Mouse (Mus musculus) spleen, adult 2 months (tissue): ENCODE data around the gene Sp6. TPM values are rescaled to one million over a fixed set of nuclear protein-coding genes. Genes with fewer than 3 reads are reported as not detected.

Source experiments
- DNase-seq, 2 experiments: peaks; one replicate each; pipeline versions ENCODE4 v3.0.0 to v3.0.0-alpha.2; 2012 to 2021; ENCODE audit warnings: low spot score in 2 of 2, low read depth in 1 of 2
- H3K27ac ChIP-seq: fragments of 200-500 bp; 2 replicates; pipeline ENCODE4 v1.5.1; 2012; ENCODE audit warnings: low read length, inconsistent platforms; ENCODE audit not compliant: insufficient read depth
- H3K27me3 ChIP-seq: fragments of 200-500 bp; 2 replicates; pipeline ENCODE4 v1.6.1; 2012; ENCODE audit warnings: mild to moderate bottlenecking, moderate library complexity, low read length, inconsistent platforms; ENCODE audit not compliant: control insufficient read depth, insufficient read depth
- H3K36me3 ChIP-seq: fragments of 200-500 bp; 2 replicates; pipeline ENCODE4 v1.6.1; 2012; ENCODE audit warnings: mild to moderate bottlenecking, low read length, inconsistent platforms; ENCODE audit not compliant: control insufficient read depth, insufficient read depth
- H3K4me1 ChIP-seq: fragments of 200-500 bp; 2 replicates; pipeline ENCODE4 v1.6.1; 2011; ENCODE audit warnings: inconsistent platforms; ENCODE audit not compliant: control insufficient read depth, insufficient read depth, insufficient read length
- H3K4me3 ChIP-seq: fragments of 200-500 bp; 2 replicates; pipeline ENCODE4 v1.5.1; 2011; ENCODE audit warnings: mild to moderate bottlenecking, inconsistent platforms; ENCODE audit not compliant: insufficient read depth, insufficient read length; ENCODE audit errors: extremely low read depth
- CTCF ChIP-seq: fragments of 200-500 bp; IDR thresholded peaks from 2 replicates; pipeline ENCODE4 v1.5.1; 2011; ENCODE audit warnings: mild to moderate bottlenecking, inconsistent platforms; ENCODE audit not compliant: insufficient read depth, insufficient read length, insufficient replicate concordance; ENCODE audit errors: extremely low read depth
- POLR2A ChIP-seq: fragments of 200-500 bp; IDR thresholded peaks from 2 replicates; pipeline ENCODE4 v1.6.1; 2011; ENCODE audit warnings: low read depth, low read length, inconsistent platforms
- WGBS: fragments of 180-500 bp; shearing (Covaris S2); methylation state at CpG from one replicate; pipeline ENCODE4 v1.1.7; 2018; 5-methylcytosine and 5-hydroxymethylcytosine counted together
- polyA plus RNA-seq: library from polyadenylated mRNA; depleted of rRNA; stranded (reverse); fragments of >200 nt; gene quantifications from 2 replicates; pipeline ENCODE4 v1.2.3, GENCODE M21; 2012

The Sp6 gene
- polyA plus RNA-seq, 1 experiment, result 0.57 TPM

DNA sequence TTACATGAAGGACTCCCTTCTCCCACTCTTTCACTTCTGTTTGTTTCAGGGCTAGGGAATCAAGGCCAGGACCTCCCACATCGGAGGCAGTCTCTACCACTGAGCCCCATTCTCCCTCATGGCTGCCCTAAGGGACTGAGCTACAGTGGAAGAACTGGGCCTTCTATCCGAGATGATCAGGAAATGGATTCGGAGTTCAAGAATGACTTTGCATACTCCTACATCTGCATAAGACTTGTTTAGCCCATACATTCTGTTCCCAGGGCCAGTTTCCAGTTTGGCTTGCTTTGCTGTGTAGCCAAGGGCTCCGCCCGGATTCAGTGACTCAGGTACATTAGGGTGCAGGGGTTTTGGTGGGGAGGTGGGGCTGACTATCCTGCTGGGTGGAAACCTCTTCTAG, 33.2 kb upstream of the Sp6 start:
- WGBS, result 89% methylated on average over 5 of the region's 5 CpGs
- no peak overlapping the region for H3K4me3 ChIP-seq
- no peak for TF ChIP-seq CTCF
- no peak for TF ChIP-seq POLR2A

DNA sequence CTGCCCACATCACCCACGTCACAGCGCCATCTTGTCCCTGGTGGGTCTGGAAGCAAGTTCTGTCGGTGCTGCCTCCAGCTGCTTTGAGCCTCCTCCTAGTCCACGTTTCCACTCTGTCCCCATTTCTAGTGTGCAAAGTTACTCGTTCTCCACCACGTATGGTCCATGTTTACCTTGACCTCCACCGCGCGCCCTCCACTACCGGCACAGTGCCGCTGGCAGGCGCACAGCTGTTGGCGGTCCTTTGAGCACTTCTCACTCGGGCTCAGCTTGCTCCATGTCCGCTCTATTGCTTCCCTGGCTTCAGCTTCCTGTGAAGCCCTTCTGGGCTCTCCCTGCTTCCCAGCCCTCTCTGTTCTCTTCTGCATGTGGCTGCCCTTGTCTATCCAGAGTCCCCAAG, 31.7 kb upstream of the Sp6 start:
- Histone ChIP-seq H3K4me1 (no peaks in the 10 kb centered on the region; the same call in 1 of the 2 replicates), H3K36me3 (no peaks in the 10 kb centered on the region), H3K4me3 (no peak overlapping the region), H3K27me3 (no peaks in the 10 kb centered on the region), H3K27ac (no peak overlapping the region)
- DNase-seq, result no peak
- WGBS, result 91% methylated on average over 15 of the region's 15 CpGs
- TF ChIP-seq CTCF, result no peak
- TF ChIP-seq POLR2A, result no peak

More for the DNA sequence above, 33.2 kb upstream of the Sp6 start:
- DNase-seq, result no peak
- Histone ChIP-seq H3K27ac (no peak overlapping the region), H3K36me3 (no peaks in the 10 kb centered on the region), H3K27me3 (no peaks in the 10 kb centered on the region), H3K4me1 (no peaks in the 10 kb centered on the region; the same call in 1 of the 2 replicates)

GRCm38 (mm10) chr11:96982355-96982754, 30.8 kb upstream of the Sp6 start:
- peak; percentile 73 to 84 for DNase-seq
- Histone ChIP-seq H3K36me3 (no peaks in the 10 kb centered on the region), H3K4me3 (no peak overlapping the region), H3K27ac (no peak overlapping the region), H3K27me3 (no peaks in the 10 kb centered on the region), H3K4me1 (peaks cover 4% of the 10 kb centered on the region; the same call in 1 of the 2 replicates)
- peak; percentile 93 for TF ChIP-seq CTCF
- TF ChIP-seq POLR2A, result no peak
- WGBS, result 3% methylated on average over 7 of the region's 7 CpGs

DNA sequence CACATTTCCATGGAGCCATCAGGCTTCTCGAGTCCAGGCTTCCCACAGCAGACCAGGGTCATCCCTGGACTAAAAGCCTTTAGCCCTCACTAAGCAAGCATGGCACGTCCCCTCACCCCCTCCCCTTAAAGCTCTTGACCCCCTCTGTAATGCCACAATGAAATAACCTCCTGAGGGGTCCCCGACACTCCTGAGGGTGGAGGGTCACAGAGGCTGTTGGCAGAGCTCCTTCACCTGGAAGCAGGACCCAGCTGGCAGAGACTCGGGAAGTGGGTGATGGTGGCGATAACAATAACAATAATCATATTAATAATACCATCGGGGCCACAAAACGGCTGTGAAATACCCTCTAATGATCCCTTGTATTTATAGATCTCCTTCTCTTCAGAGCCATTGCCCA, 30.3 kb upstream of the Sp6 start, which contains the start of gene Sp2:
TSS of gene Sp2 (minus strand) at position 101 of the 400 bp plus-strand sequence.
- Histone ChIP-seq H3K27ac (no peak within 1 kb of the TSS), H3K27me3 (no peaks in the 10 kb centered on the region), H3K4me1 (peaks cover 8% of the 10 kb centered on the region; the same call in 1 of the 2 replicates), H3K36me3 (no peaks in the 10 kb centered on the region), H3K4me3 (no peak within 1 kb of the TSS)
- TF ChIP-seq CTCF (no peak), POLR2A (no peak)
- 81% methylated on average over 7 of the region's 7 CpGs for WGBS
- no peak for DNase-seq

DNA sequence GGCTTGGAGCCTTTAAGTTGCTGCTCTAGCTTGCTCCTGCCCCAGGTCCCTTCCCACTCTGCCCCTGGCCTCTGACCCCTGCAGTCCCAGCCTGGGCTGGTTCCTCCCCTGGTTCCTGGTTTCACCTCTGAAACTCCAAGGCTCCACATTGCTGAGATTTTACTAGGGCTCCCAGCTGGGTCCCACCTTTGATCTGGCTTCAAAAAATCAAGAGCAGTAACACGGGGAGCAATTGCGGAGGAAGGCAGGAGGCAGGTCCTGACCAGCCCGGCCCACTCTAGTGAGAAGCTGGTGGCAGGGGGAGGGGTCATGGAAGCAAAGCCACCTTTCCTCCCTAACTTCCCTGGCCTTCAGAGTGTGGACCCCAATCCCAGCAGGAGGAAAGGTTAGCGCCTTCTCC, 28.3 kb upstream of the Sp6 start:
- Histone ChIP-seq H3K36me3 (no peaks in the 10 kb centered on the region), H3K27me3 (no peaks in the 10 kb centered on the region), H3K27ac (no peak overlapping the region), H3K4me1 (peaks cover 15% of the 10 kb centered on the region; the same call in 1 of the 2 replicates), H3K4me3 (no peak overlapping the region)
- DNase-seq, result no peak
- WGBS, result 76% methylated on average over 4 of the region's 4 CpGs
- TF ChIP-seq CTCF (no peak), POLR2A (no peak)

DNA sequence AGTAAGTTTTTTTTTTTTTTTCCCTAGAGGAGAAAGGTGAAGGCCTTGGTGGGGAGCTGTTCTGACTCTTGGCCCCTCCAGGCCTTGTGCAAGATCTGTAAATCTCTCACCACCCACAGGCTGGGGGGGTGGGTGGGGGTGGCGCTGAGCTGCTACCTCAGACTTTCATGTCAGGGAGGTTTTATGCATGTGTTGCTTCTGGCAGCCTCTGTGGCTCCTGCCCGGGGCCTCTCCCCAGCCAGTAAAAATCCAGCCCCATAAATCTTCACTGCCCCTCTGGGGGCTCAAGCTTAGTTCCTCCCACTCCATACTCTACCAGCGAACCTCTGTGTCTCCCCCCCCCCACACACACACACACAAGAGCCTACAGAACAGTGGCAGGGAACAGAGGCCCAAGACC, 26.7 kb upstream of the Sp6 start:
- no peaks in the 10 kb centered on the region for H3K27me3 ChIP-seq
- no peak for DNase-seq
- peaks cover 15% of the 10 kb centered on the region; the same call in 1 of the 2 replicates for H3K4me1 ChIP-seq
- no peak for TF ChIP-seq POLR2A
- no peak for TF ChIP-seq CTCF
- H3K27ac ChIP-seq, result peak overlapping the region; percentile 37; the same call in 1 of the 2 replicates
- H3K4me3 ChIP-seq, result no peak overlapping the region
- no peaks in the 10 kb centered on the region for H3K36me3 ChIP-seq
- WGBS, result 40% methylated on average over 3 of the region's 3 CpGs

DNA sequence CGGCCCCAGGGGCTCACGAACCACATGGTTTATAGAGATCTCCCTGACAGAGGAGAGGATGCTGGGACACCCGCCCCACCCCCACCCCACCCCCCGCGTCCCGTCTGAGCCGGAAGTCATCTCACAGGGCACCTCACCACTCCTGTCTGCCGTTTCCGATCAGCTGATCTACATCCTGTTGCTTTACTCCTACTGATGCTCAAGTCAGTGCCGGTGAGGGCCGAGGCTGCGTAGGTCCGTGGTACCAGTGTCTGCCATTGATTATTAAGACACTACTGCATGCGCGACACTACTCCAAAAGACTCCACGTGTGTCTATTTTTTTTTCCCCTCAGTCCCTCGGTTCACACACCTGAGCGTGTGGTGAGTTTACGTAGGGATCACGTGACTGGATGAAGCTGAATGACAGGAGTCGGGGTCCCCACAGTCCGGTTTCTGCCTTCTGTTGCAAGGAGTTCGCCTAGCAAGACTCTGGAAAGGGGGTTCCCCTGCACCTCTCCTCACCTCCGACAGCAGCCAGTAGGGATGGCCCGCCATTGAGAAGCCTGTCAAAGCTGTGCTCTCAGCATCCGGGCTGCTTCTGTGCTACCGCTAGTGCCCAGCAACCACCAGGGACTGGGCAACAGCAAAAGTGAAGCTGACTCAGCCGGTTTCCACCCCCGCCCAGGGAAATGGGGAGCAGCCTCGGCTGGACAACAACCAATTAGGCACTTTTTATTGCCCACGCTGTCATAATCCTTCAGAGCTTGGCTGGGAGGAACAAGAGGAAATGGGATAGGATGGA, 25.1 kb upstream of the Sp6 start:
- Histone ChIP-seq H3K36me3 (no peaks in the 10 kb centered on the region), H3K4me1 (peaks cover 19% of the 10 kb centered on the region; the same call in 1 of the 2 replicates), H3K27me3 (no peaks in the 10 kb centered on the region), H3K27ac (peak overlapping the region; percentile 92), H3K4me3 (peak overlapping the region; percentile 49)
- 5% methylated on average over 31 of the region's 31 CpGs for WGBS
- TF ChIP-seq CTCF (no peak), POLR2A (peak; percentile 99)
- DNase-seq, result peak; percentile 64 to 86
